Mouse (Mus musculus) ES-E14 (cell line): ENCODE measurements around the gene Klk1b3. TPM values are rescaled to one million over a fixed set of nuclear protein-coding genes. Genes with fewer than 3 reads are reported as not detected.

ENCODE experiments used
- DNase-seq: peaks from one replicate; pipeline ENCODE4 v3.0.0-alpha.2; 2013; ENCODE audit warnings: low read depth, low spot score
- H3K27ac ChIP-seq: 2 replicates; pipeline ENCODE4 v1.5.1; 2012; ENCODE audit warnings: low read depth, mild to moderate bottlenecking, low read length, moderate library complexity, mixed read lengths; ENCODE audit not compliant: poor library complexity, insufficient read depth, severe bottlenecking
- H3K36me3 ChIP-seq: 2 replicates; pipeline ENCODE4 v1.6.1; 2012; ENCODE audit warnings: mild to moderate bottlenecking, low read length, moderate library complexity, mixed read lengths; ENCODE audit not compliant: control insufficient read depth, poor library complexity, insufficient read depth, severe bottlenecking
- H3K4me1 ChIP-seq, 2 experiments: fragments of 150-350 bp in 1 of 2; sonication (generic) in 1 of 2; 2 replicates each; pipeline ENCODE4 v1.6.1; 2012; ENCODE audit warnings: low read length in 2 of 2, mild to moderate bottlenecking in 1 of 2, mixed read lengths in 1 of 2; ENCODE audit not compliant: control insufficient read depth in 2 of 2, insufficient read depth in 2 of 2, poor library complexity in 1 of 2
- H3K4me3 ChIP-seq, 2 experiments: fragments of 150-350 bp in 1 of 2; sonication (generic) in 1 of 2; 2 replicates each; pipeline ENCODE4 v1.5.1; 2012; ENCODE audit warnings: low read length in 2 of 2, low read depth in 1 of 2, mild to moderate bottlenecking in 1 of 2, mixed read lengths in 1 of 2; ENCODE audit not compliant: insufficient read depth in 1 of 2, poor library complexity in 1 of 2, severe bottlenecking in 1 of 2
- H3K9ac ChIP-seq: 2 replicates; pipeline ENCODE4 v1.6.1; 2012; ENCODE audit warnings: low read depth, mild to moderate bottlenecking, low read length, mixed read lengths; ENCODE audit not compliant: poor library complexity, insufficient read depth, severe bottlenecking
- H3K9me3 ChIP-seq: fragments of 150-350 bp; sonication (generic); 2 replicates; pipeline ENCODE4 v1.6.1; 2012; ENCODE audit warnings: low read depth, mild to moderate bottlenecking, low read length; ENCODE audit not compliant: control insufficient read depth, insufficient read depth
- CHD2 ChIP-seq: IDR thresholded peaks from 2 replicates; pipeline ENCODE4 v1.6.1; 2014; ENCODE audit warnings: mild to moderate bottlenecking, low read depth, low read length, inconsistent platforms
- HCFC1 ChIP-seq: IDR thresholded peaks from 2 replicates; pipeline ENCODE4 v1.6.1; 2012; ENCODE audit warnings: low read length, inconsistent platforms, borderline replicate concordance; ENCODE audit not compliant: insufficient read depth
- MAFK ChIP-seq: IDR thresholded peaks from 2 replicates; pipeline ENCODE4 v1.6.1; 2014; ENCODE audit warnings: mild to moderate bottlenecking, low read depth, low read length, inconsistent platforms; ENCODE audit not compliant: insufficient read depth
- ZC3H11A ChIP-seq: IDR thresholded peaks from 2 replicates; pipeline ENCODE4 v1.6.1; 2012; ENCODE audit warnings: low read depth, mild to moderate bottlenecking, inconsistent platforms, low read length, borderline replicate concordance
- ZNF384 ChIP-seq: IDR thresholded peaks from 2 replicates; pipeline ENCODE4 v1.6.1; 2012; ENCODE audit warnings: low read depth, low read length, inconsistent platforms
- in situ Hi-C, 2 experiments: fragments of 600-800 bp; cut with MboI; formaldehyde crosslinking; loops; one replicate each; pipeline ENCODE4 v1.15.1; 2025; ENCODE audit warnings: low sequenced_read_pairs in 2 of 2, inconsistent platforms in 1 of 2; ENCODE audit not compliant: unreplicated experiment in 2 of 2
- total RNA-seq: library from RNA; depleted of rRNA; stranded (reverse); fragments of 300-350 nt; gene quantifications from 2 replicates; pipeline ENCODE4 v1.2.3, GENCODE M21; 2012

Gene Klk1b3
- total RNA-seq, 1 experiment = 0.40 TPM

- TF ChIP-seq ZC3H11A (no peak), MAFK (no peak), ZNF384 (no peak), HCFC1 (no peak), CHD2 (no peak)
- peaks cover 0 to 6% of the 10 kb centered on the region in 2 experiments; a peak in 1 of 4 replicates for H3K4me1 ChIP-seq
- no peaks in the 10 kb centered on the region for H3K36me3 ChIP-seq
- in situ Hi-C loops = no loop called here
- DNase-seq = no peak
- no peak within 1 kb of the TSS for H3K27ac ChIP-seq
- H3K9me3 ChIP-seq = no peaks in the 10 kb centered on the region
- no peak within 1 kb of the TSS for H3K9ac ChIP-seq
- H3K4me3 ChIP-seq = no peak within 1 kb of the TSS
Observed at GRCm38 (mm10) chr7:44235909-44236308, 37.9 kb downstream of the Klk1b3 start, which contains the start of gene Gm36864. TSS of gene Gm36864 (plus strand) at chr7:44236177.

- Histone ChIP-seq H3K9ac (no peak overlapping the region), H3K36me3 (no peaks in the 10 kb centered on the region; the same call in 1 of the 2 replicates), H3K27ac (no peak overlapping the region), H3K9me3 (no peaks in the 10 kb centered on the region), H3K4me3 (no peak overlapping the region), H3K4me1 (peaks cover 0 to 6% of the 10 kb centered on the region in 2 experiments; a peak in 1 of 4 replicates)
- in situ Hi-C loops = no loop called here
- DNase-seq = no peak
- TF ChIP-seq MAFK (no peak), CHD2 (no peak), HCFC1 (no peak), ZNF384 (no peak), ZC3H11A (no peak)
Observed at GRCm38 (mm10) chr7:44239913-44240312, 41.9 kb downstream of the Klk1b3 start.

GRCm38 (mm10) chr7:44240712-44241111, 42.7 kb downstream of the Klk1b3 start:
- DNase-seq = no peak
- in situ Hi-C loops = no loop called here

GRCm38 (mm10) chr7:44241163-44241562, 43.2 kb downstream of the Klk1b3 start:
- TF ChIP-seq HCFC1 = no peak
- no peak for TF ChIP-seq ZC3H11A
- no peak for TF ChIP-seq CHD2
- no peak for TF ChIP-seq ZNF384
- TF ChIP-seq MAFK = no peak
- Histone ChIP-seq H3K4me1 (peaks cover 0 to 5% of the 10 kb centered on the region in 2 experiments; a peak in 1 of 4 replicates), H3K27ac (no peak overlapping the region), H3K9me3 (no peaks in the 10 kb centered on the region), H3K9ac (no peak overlapping the region), H3K4me3 (no peak overlapping the region), H3K36me3 (no peaks in the 10 kb centered on the region; the same call in 1 of the 2 replicates)
- no peak for DNase-seq
- in situ Hi-C loops = no loop called here

More at GRCm38 (mm10) chr7:44240712-44241111, 42.7 kb downstream of the Klk1b3 start:
- TF ChIP-seq HCFC1 (no peak), MAFK (no peak), ZC3H11A (no peak), ZNF384 (no peak), CHD2 (no peak)
- Histone ChIP-seq H3K4me3 (no peak overlapping the region), H3K27ac (peak overlapping the region; percentile 53; the same call in 1 of the 2 replicates), H3K4me1 (peaks cover 0 to 9% of the 10 kb centered on the region in 2 experiments; a peak in 1 of 4 replicates), H3K9ac (no peak overlapping the region), H3K36me3 (no peaks in the 10 kb centered on the region; the same call in 1 of the 2 replicates), H3K9me3 (no peaks in the 10 kb centered on the region)
